Mouse (Mus musculus) cortical plate, adult 2 months (tissue): ENCODE measurements around the gene Sp140. TPM values are rescaled to one million over a fixed set of nuclear protein-coding genes. Genes with fewer than 3 reads are reported as not detected.
A peak's percentile ranks its signal among the peaks of the same experiment; 100 is the strongest.
"Not testable (repeated sequence)": the region's sequence is repeated elsewhere in the genome, so short reads cannot be mapped to it uniquely, and the experiment has no call there.

Experiments used
- H3K27ac ChIP-seq: fragments of 200-500 bp; 2 replicates; pipeline ENCODE4 v1.5.1; 2012; ENCODE audit warnings: low read length, control low read depth, inconsistent platforms; ENCODE audit not compliant: insufficient read depth
- H3K4me1 ChIP-seq: fragments of 200-500 bp; 2 replicates; pipeline ENCODE4 v1.6.1; 2011; ENCODE audit warnings: low read length; ENCODE audit not compliant: control insufficient read depth, insufficient read depth
- H3K4me3 ChIP-seq: fragments of 200-500 bp; 2 replicates; pipeline ENCODE4 v1.5.1; 2011; ENCODE audit warnings: mild to moderate bottlenecking, low read length, control low read depth; ENCODE audit not compliant: insufficient read depth
- CTCF ChIP-seq: fragments of 200-500 bp; IDR thresholded peaks from 2 replicates; pipeline ENCODE4 v1.5.1; 2011; ENCODE audit warnings: mild to moderate bottlenecking, control low read depth, low read length; ENCODE audit not compliant: insufficient read depth; ENCODE audit errors: extremely low read depth
- POLR2A ChIP-seq: fragments of 200-500 bp; IDR thresholded peaks from 2 replicates; pipeline ENCODE4 v1.6.1; 2011; ENCODE audit warnings: mild to moderate bottlenecking, low read length, control low read depth; ENCODE audit not compliant: insufficient read depth; ENCODE audit errors: extremely low read depth
- polyA plus RNA-seq: library from polyadenylated mRNA; depleted of rRNA; stranded (reverse); fragments of >200 nt; gene quantifications from 2 replicates; pipeline ENCODE4 v1.2.3, GENCODE M21; 2012

Gene Sp140
- polyA plus RNA-seq, 1 experiment, result 1.3 TPM

DNA sequence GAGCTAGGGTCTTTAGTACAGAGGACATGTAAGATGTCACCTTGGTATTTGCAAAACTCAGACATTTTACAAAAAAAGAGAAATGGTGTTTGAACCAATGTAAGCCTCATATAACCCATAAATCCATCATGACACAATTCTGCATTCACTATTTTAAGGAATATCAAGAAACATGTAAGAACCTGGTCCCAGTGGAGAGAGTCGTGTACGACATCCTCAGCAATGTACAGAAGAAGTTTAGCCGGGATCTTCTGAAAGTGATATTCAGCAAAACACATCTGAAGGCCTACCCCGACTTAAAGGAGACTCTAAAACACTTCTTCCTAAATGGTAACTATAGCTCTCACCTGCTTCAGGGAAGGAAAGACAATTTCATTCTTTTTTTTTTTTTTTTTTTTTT, 10.4 kb downstream of the Sp140 start:
- not testable (repeated sequence) for H3K4me1 ChIP-seq, H3K27ac ChIP-seq, H3K4me3 ChIP-seq

GRCm38 (mm10) chr1:85615096-85615495, 14.9 kb downstream of the Sp140 start:
- not testable (repeated sequence) for H3K27ac ChIP-seq, H3K4me1 ChIP-seq

DNA sequence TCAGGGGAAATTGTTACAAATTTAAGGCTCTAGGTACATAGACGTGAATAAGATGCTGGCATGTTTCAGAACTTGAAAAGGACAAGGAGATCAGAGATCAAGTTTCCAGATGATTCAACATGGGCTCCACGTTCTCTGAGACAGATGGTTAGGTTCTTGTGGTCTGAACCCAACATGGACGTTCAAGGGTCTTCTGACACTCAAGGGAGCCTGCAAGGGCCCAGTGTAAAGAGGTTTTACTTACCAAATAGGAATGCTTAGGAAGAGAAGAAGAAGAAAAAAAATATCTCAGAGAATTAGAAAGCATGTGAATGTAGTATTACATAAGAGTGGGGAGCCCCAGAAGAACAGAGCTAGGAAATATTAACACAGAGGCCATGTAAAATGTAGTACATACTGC, 15.6 kb downstream of the Sp140 start:
- H3K4me1 ChIP-seq, H3K4me3 ChIP-seq, H3K27ac ChIP-seq: not testable (repeated sequence)

More at GRCm38 (mm10) chr1:85615096-85615495, 14.9 kb downstream of the Sp140 start:
- not testable (repeated sequence) for H3K4me3 ChIP-seq

DNA sequence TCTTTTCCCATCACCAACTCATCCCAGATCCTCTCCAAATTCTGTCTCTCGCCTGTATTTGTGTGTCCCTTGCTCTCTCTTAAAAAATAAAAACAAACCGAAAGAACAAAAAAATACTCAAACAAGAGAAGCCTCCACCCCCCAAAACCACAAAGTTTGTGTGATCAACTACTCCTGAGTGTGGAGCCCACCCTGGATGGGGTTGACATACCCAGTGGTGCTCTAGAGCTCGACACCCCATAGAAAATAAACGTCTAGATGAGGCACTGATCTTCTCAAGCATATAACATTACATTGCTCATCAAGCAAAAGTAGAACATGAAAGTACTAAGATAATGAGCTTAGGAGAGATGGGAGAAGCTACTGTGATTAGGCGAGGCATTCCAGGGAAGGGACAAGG, 17.0 kb downstream of the Sp140 start:
- H3K4me1 ChIP-seq, H3K27ac ChIP-seq: not testable (repeated sequence)

DNA sequence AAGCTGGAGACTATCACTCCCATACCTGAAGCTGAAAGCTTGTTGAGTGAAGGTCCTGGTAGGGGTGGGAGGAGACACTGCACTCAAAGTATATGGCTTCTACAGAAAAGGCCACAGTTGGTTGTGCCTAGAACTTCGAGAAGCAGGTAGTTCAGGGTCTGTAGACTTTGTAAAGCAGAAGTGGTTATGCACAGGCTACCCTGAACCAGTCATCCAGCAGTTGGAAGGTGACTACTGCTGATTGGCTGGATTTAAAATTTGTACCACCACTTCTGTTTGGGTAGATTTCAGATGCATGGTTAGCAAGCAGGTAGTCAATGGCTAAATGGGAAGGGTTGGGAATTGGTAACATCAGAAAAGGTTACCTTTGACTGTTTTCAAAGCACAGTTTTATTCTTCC, 18.5 kb downstream of the Sp140 start:
- not testable (repeated sequence) for H3K27ac ChIP-seq, H3K4me1 ChIP-seq, H3K4me3 ChIP-seq

More for the DNA sequence above, 17.0 kb downstream of the Sp140 start:
- not testable (repeated sequence) for H3K4me3 ChIP-seq

DNA sequence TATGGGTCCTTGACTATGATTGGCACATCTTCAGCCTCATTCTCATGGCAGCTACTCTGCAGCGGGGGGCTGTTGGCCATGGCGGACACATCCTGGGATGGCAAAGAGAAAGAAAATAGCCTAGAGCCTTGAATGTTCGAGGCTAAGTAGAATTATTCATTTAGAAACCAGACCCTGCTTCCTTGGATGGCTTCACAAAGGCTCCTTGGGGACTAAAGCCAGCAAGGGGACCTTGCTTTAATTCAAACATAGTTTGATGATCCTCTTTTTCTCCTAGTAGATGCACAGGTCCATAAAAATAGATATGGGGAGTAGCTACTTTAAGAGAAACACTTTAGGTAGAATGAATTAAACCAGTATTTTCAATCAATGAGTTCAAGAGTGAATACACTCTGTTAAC, 36.8 kb downstream of the Sp140 start:
- H3K4me3 ChIP-seq, H3K4me1 ChIP-seq, H3K27ac ChIP-seq: not testable (repeated sequence)

DNA sequence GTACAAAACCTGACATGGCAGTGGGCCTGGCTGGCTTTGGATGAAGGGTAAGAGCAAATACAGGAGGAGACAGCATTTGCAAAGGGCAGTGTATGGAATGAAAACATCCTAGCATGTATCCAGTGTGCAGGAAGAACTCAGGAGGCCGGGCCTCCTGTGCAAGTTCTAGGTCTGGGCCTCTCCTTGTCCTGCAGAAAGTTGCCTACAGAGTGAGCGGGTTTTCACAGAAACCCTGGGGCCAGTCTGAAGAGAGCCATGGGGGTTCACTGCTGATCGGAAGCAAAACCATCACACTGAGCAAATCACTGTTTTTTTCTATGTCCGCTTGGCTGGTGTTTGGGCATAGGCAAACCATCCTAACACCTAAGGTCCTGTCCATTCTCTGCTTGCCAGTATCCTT, 38.0 kb downstream of the Sp140 start:
- H3K27ac ChIP-seq, H3K4me3 ChIP-seq, H3K4me1 ChIP-seq: not testable (repeated sequence)

DNA sequence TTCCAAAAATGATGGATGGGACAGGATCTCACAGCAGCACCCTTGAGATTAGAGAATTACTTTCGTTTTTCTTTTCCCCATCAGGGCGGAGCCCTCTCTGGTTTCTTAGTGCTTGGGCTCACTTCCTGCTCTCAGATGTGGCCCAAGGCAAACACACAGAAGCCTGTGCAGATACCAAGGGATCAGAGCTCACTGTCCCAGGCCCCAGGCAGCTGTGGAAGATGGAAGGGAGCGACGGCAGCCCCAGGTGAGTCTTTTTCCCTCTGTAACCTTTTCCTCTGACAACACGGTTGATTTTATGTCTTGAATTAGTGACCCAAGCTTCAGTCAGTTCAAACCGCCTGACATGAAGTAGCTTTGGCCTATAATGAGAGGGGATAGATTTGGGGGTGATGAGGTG, 49.7 kb downstream of the Sp140 start, which contains the start of gene Sp100:
Gene Sp100 (plus strand): TSS at position 108 of the 400 bp plus-strand sequence.
- peak within 1 kb of the TSS; percentile 81; the same call in 1 of the 2 replicates for H3K27ac ChIP-seq
- not testable (repeated sequence) for H3K4me3 ChIP-seq, H3K4me1 ChIP-seq

DNA sequence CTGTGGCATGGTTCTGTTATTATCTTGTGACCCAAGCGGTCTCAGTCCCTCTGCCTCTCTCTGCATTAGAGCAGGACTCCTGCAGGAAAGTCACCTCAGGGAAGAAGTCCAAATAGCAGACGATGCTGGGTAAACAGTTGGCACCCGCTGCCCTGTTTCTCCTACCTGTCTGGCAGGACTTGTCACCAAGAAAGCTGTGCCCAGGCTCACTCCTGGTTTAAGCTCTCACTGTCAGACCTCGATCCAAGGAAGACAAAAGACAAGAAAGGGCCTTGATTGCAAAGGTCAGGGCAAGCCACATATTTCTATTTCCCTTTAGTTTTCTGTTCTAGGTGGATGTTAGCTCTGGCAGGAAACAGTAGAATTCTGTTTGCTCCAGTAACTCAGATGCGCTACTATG, 50.3 kb downstream of the Sp140 start:
- H3K4me3 ChIP-seq, H3K27ac ChIP-seq, H3K4me1 ChIP-seq: not testable (repeated sequence)

DNA sequence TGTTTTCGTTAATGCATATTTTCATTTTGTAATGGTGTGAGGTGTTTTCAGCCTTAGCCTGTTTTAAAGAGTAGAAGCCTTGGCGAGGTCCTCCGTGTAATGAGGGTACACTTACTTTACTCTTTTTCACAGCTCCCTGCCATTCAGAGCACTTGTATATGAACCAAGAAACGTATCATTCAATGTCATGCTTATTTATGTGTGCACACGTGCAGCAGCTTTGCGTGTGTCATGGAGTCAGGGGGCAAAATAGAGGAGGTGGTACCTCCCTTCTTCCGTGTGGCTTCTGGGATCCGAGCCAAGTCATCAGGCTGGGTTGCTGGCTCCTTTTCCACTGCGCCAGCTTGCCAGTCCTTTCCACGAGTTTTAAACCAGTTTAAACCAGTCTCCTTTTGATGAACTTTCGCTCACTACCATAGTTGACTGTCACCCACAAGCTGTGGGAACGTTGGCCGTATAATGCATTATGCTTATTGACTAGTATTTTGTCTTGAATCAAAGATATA, 51.6 kb downstream of the Sp140 start:
- H3K4me1 ChIP-seq, H3K4me3 ChIP-seq, H3K27ac ChIP-seq: not testable (repeated sequence)

- not testable (repeated sequence) for H3K27ac ChIP-seq, H3K4me1 ChIP-seq, H3K4me3 ChIP-seq
These were observed 57.0 kb downstream of the Sp140 start for GRCm38 (mm10) chr1:85657211-85657610.

DNA sequence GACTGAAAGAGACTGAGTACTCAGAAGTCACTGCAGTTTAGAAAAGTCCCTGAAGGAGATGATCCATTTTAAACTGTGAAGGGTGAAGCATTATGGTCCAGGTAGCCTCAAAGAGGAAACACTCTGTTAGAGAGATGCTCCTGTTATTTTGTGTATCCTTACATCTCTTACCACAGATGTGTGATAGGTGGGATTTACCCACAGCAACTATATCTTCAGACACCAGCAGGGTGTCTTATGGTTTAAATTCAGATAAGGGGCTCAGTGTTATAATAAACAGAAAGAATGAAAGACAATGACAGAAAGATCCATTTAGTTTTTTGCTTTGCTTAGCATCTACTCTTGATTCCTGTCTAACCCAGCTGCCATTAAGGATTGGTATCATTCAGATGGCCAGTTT, 64.1 kb downstream of the Sp140 start:
- Histone ChIP-seq H3K4me1 (no peaks in the 10 kb centered on the region), H3K27ac (no peak overlapping the region), H3K4me3 (no peak overlapping the region)
- TF ChIP-seq CTCF (no peak), POLR2A (no peak)
